Mouse (Mus musculus): ENCODE measurements around the gene Ifngr2. TPM values are rescaled to one million over a fixed set of nuclear protein-coding genes. Genes with fewer than 3 reads are reported as not detected.

Gene Ifngr2
- polyA plus RNA-seq, 1 experiment from 2014 or later: 22.2 TPM

DNA sequence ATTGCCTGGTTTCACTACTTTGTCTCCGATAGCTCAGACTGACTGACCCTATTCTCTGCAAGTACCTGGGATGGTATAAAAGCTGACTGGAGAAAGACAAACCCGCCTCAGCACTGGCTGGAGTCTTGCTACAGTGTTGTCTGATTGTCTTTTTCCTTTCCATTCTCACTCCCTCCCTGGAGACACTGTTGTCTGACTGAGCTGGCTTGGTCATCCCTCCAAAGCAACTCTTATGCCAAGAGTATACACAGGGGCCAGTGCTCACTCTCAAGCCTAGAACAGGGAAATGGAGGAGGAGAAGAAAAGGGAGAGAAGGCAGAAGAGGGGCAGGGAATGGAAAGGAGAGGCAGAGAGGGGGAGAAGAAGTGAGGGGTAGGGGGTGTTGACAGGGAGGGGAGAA is 14.4 kb upstream of the Ifngr2 start:
- no peaks in the 10 kb centered on the region for H3K36me3 ChIP-seq (ENCODE audit: control insufficient read depth, insufficient read depth)
- WGBS (ENCODE audit: insufficient replicate concordance): 48% methylated on average over 2 of the region's 2 CpGs
- no peak overlapping the region for H3K4me3 ChIP-seq (ENCODE audit: low read depth, low read length)
- no peak overlapping the region for H3K27ac ChIP-seq (ENCODE audit: low read length)
- no peak overlapping the region for H3K4me2 ChIP-seq (ENCODE audit: low read depth, low read length)
- no peak overlapping the region for H3K9ac ChIP-seq (ENCODE audit: low read depth, low read length)
- no peaks in the 10 kb centered on the region for H3K27me3 ChIP-seq (ENCODE audit: control insufficient read depth, insufficient read depth, low read depth, low read length)
- ATAC-seq (ENCODE audit: low read depth): no peak
- H3K9me3 ChIP-seq (replicated peaks; ENCODE audit: control insufficient read depth, low read length): no peaks in the 10 kb centered on the region
- H3K4me1 ChIP-seq (ENCODE audit: control insufficient read depth, low read depth, low read length): peaks cover 31% of the 10 kb centered on the region

DNA sequence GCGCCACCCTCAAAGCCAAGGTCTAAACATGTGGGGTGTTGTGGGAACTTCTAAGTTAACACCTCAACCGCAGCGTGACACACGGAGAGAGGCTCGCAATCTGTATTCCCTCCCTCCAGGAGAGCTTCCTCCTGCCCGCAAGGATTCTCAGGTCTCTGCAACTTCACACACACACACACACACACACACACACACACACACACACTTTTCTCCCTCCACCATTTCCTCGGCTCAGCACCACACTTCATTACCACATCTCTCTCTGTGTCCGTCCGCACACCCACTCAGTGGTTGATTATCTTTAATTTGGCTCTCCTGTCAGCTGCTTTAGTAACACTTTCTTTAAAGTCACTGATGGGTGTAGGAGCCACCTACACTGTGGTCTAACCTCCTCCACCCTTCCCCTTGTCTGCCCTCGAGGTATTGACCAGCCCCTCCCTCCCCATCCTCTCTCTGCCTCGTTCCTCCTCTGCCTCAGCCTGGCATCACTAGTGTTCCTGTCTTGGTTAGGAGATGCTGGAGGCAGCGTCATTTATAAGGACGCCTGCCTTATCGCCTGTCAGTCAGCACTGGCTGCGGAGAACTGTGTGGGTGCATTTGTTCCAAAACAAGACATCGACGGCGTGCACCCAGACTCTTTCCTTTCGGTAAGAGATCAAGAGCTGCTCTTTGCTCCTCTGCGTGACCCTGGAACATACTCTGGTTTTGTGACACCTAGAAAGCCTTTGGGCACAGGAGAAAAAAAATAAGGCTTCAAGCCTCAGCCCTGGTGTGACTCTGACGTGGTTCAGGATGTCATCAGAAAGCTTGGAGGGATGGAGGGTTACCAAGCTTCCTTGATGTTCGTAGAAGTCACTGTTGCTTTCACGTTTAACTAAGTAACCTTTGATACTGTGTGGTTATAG is 13.5 kb upstream of the Ifngr2 start:
- no peak overlapping the region for H3K27ac ChIP-seq (ENCODE audit: low read length)
- WGBS (ENCODE audit: insufficient replicate concordance): 29% methylated on average over 23 of the region's 23 CpGs
- no peaks in the 10 kb centered on the region for H3K27me3 ChIP-seq (ENCODE audit: control insufficient read depth, insufficient read depth, low read depth, low read length)
- H3K9ac ChIP-seq (ENCODE audit: low read depth, low read length): no peak overlapping the region
- ATAC-seq (ENCODE audit: low read depth): no peak
- no peaks in the 10 kb centered on the region for H3K9me3 ChIP-seq (replicated peaks; ENCODE audit: control insufficient read depth, low read length)
- no peaks in the 10 kb centered on the region for H3K36me3 ChIP-seq (ENCODE audit: control insufficient read depth, insufficient read depth)
- H3K4me2 ChIP-seq (ENCODE audit: low read depth, low read length): no peak overlapping the region
- H3K4me3 ChIP-seq (ENCODE audit: low read depth, low read length): no peak overlapping the region
- H3K4me1 ChIP-seq (ENCODE audit: control insufficient read depth, low read depth, low read length): peaks cover 35% of the 10 kb centered on the region

DNA sequence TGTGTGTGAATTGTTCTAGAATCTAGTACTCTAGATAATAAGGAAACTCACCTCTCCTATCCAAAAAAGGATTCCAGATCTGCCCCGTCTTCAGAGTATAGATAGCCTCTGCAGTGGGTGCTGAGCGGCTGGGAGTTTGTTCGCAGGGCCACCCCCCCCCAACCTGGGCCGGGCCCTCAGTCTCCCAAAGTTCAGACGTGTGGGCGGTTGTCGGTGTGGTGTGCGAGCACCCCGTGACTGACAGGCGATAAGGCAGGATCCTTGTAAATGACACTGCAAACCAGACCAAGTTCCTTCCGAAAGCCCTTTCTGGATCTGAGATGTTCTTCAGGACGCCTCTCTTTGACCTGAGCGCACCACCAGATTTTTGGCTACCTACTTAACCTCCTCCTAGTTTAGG is 12.4 kb upstream of the Ifngr2 start:
- Histone ChIP-seq H3K27me3 (ENCODE audit: control insufficient read depth, insufficient read depth, low read depth, low read length) (no peaks in the 10 kb centered on the region), H3K9me3 (replicated peaks; ENCODE audit: control insufficient read depth, low read length) (no peaks in the 10 kb centered on the region), H3K4me3 (ENCODE audit: low read depth, low read length) (no peak overlapping the region), H3K36me3 (ENCODE audit: control insufficient read depth, insufficient read depth) (no peaks in the 10 kb centered on the region), H3K27ac (ENCODE audit: low read length) (no peak overlapping the region), H3K4me1 (ENCODE audit: control insufficient read depth, low read depth, low read length) (peaks cover 40% of the 10 kb centered on the region), H3K4me2 (ENCODE audit: low read depth, low read length) (no peak overlapping the region), H3K9ac (ENCODE audit: low read depth, low read length) (no peak overlapping the region)
- peak; percentile 94 for ATAC-seq (ENCODE audit: low read depth)
- WGBS (ENCODE audit: insufficient replicate concordance): 37% methylated on average over 13 of the region's 13 CpGs

- Histone ChIP-seq H3K4me2 (ENCODE audit: low read depth, low read length) (no peak overlapping the region), H3K4me3 (ENCODE audit: low read depth, low read length) (no peak overlapping the region), H3K27me3 (ENCODE audit: control insufficient read depth, insufficient read depth, low read depth, low read length) (no peaks in the 10 kb centered on the region), H3K36me3 (ENCODE audit: control insufficient read depth, insufficient read depth) (no peaks in the 10 kb centered on the region), H3K9ac (ENCODE audit: low read depth, low read length) (no peak overlapping the region), H3K27ac (ENCODE audit: low read length) (no peak overlapping the region), H3K9me3 (replicated peaks; ENCODE audit: control insufficient read depth, low read length) (no peaks in the 10 kb centered on the region), H3K4me1 (ENCODE audit: control insufficient read depth, low read depth, low read length) (peaks cover 40% of the 10 kb centered on the region)
- WGBS (ENCODE audit: insufficient replicate concordance): 78% methylated on average over 6 of the region's 6 CpGs
- ATAC-seq (ENCODE audit: low read depth): no peak
Measured at GRCm38 (mm10) chr16:91534888-91535287, 12.0 kb upstream of the Ifngr2 start.

- 75% methylated on average over 6 of the region's 6 CpGs for WGBS (ENCODE audit: insufficient replicate concordance)
- no peak overlapping the region for H3K4me2 ChIP-seq (ENCODE audit: low read depth, low read length)
- no peak overlapping the region for H3K9ac ChIP-seq (ENCODE audit: low read depth, low read length)
- H3K36me3 ChIP-seq (ENCODE audit: control insufficient read depth, insufficient read depth): no peaks in the 10 kb centered on the region
- peaks cover 43% of the 10 kb centered on the region for H3K4me1 ChIP-seq (ENCODE audit: control insufficient read depth, low read depth, low read length)
- H3K27ac ChIP-seq (ENCODE audit: low read length): no peak overlapping the region
- ATAC-seq (ENCODE audit: low read depth): peak; percentile 8; the same call in 1 of the 2 replicates
- H3K4me3 ChIP-seq (ENCODE audit: low read depth, low read length): no peak overlapping the region
- no peaks in the 10 kb centered on the region for H3K27me3 ChIP-seq (ENCODE audit: control insufficient read depth, insufficient read depth, low read depth, low read length)
- H3K9me3 ChIP-seq (replicated peaks; ENCODE audit: control insufficient read depth, low read length): no peaks in the 10 kb centered on the region
Measured at GRCm38 (mm10) chr16:91536372-91536771, 10.5 kb upstream of the Ifngr2 start.

- 27% methylated on average over 3 of the region's 3 CpGs for WGBS (ENCODE audit: insufficient replicate concordance)
- Histone ChIP-seq H3K27ac (ENCODE audit: low read length) (peak overlapping the region; percentile 18; the same call in 1 of the 2 replicates), H3K4me1 (ENCODE audit: control insufficient read depth, low read depth, low read length) (peaks cover 50% of the 10 kb centered on the region)
Measured at GRCm38 (mm10) chr16:91537065-91537464, 9.8 kb upstream of the Ifngr2 start.

GRCm38 (mm10) chr16:91538051-91538450 is 8.8 kb upstream of the Ifngr2 start:
- no peaks in the 10 kb centered on the region for H3K27me3 ChIP-seq (ENCODE audit: control insufficient read depth, insufficient read depth, low read depth, low read length)
- no peak overlapping the region for H3K9ac ChIP-seq (ENCODE audit: low read depth, low read length)
- peaks cover 51% of the 10 kb centered on the region for H3K4me1 ChIP-seq (ENCODE audit: control insufficient read depth, low read depth, low read length)
- H3K27ac ChIP-seq (ENCODE audit: low read length): peak overlapping the region; percentile 57; the same call in 1 of the 2 replicates
- no peaks in the 10 kb centered on the region for H3K36me3 ChIP-seq (ENCODE audit: control insufficient read depth, insufficient read depth)
- no peak overlapping the region for H3K4me3 ChIP-seq (ENCODE audit: low read depth, low read length)
- no peaks in the 10 kb centered on the region for H3K9me3 ChIP-seq (replicated peaks; ENCODE audit: control insufficient read depth, low read length)
- no peak overlapping the region for H3K4me2 ChIP-seq (ENCODE audit: low read depth, low read length)
- 37% methylated on average over 6 of the region's 6 CpGs for WGBS (ENCODE audit: insufficient replicate concordance)
- no peak for ATAC-seq (ENCODE audit: low read depth)

More at GRCm38 (mm10) chr16:91537065-91537464, 9.8 kb upstream of the Ifngr2 start:
- Histone ChIP-seq H3K36me3 (ENCODE audit: control insufficient read depth, insufficient read depth) (no peaks in the 10 kb centered on the region), H3K27me3 (ENCODE audit: control insufficient read depth, insufficient read depth, low read depth, low read length) (no peaks in the 10 kb centered on the region), H3K4me3 (ENCODE audit: low read depth, low read length) (no peak overlapping the region), H3K9ac (ENCODE audit: low read depth, low read length) (no peak overlapping the region), H3K4me2 (ENCODE audit: low read depth, low read length) (no peak overlapping the region), H3K9me3 (replicated peaks; ENCODE audit: control insufficient read depth, low read length) (no peaks in the 10 kb centered on the region)
- peak; percentile 71 for ATAC-seq (ENCODE audit: low read depth)

- peaks cover 49% of the 10 kb centered on the region for H3K4me1 ChIP-seq (ENCODE audit: control insufficient read depth, low read depth, low read length)
- no peak overlapping the region for H3K4me2 ChIP-seq (ENCODE audit: low read depth, low read length)
- H3K36me3 ChIP-seq (ENCODE audit: control insufficient read depth, insufficient read depth): no peaks in the 10 kb centered on the region
- WGBS (ENCODE audit: insufficient replicate concordance): 44% methylated on average over 9 of the region's 9 CpGs
- no peak overlapping the region for H3K9ac ChIP-seq (ENCODE audit: low read depth, low read length)
- H3K4me3 ChIP-seq (ENCODE audit: low read depth, low read length): no peak overlapping the region
- H3K9me3 ChIP-seq (replicated peaks; ENCODE audit: control insufficient read depth, low read length): no peaks in the 10 kb centered on the region
- H3K27ac ChIP-seq (ENCODE audit: low read length): peak overlapping the region; percentile 57; the same call in 1 of the 2 replicates
- H3K27me3 ChIP-seq (ENCODE audit: control insufficient read depth, insufficient read depth, low read depth, low read length): no peaks in the 10 kb centered on the region
- ATAC-seq (ENCODE audit: low read depth): no peak
Measured at GRCm38 (mm10) chr16:91538513-91538912, 8.4 kb upstream of the Ifngr2 start.

GRCm38 (mm10) chr16:91541573-91542081 is 5.2 kb upstream of the Ifngr2 start:
- H3K27me3 ChIP-seq (ENCODE audit: control insufficient read depth, insufficient read depth, low read depth, low read length): no peaks in the 10 kb centered on the region
- H3K36me3 ChIP-seq (ENCODE audit: control insufficient read depth, insufficient read depth): no peaks in the 10 kb centered on the region
- peak overlapping the region; percentile 39 for H3K4me2 ChIP-seq (ENCODE audit: low read depth, low read length)
- H3K27ac ChIP-seq (ENCODE audit: low read length): no peak overlapping the region
- H3K9ac ChIP-seq (ENCODE audit: low read depth, low read length): peak overlapping the region; percentile 6; the same call in 1 of the 2 replicates
- no peak for ATAC-seq (ENCODE audit: low read depth)
- no peak overlapping the region for H3K4me3 ChIP-seq (ENCODE audit: low read depth, low read length)
- 27% methylated on average over 10 of the region's 10 CpGs for WGBS (ENCODE audit: insufficient replicate concordance)
- no peaks in the 10 kb centered on the region for H3K9me3 ChIP-seq (replicated peaks; ENCODE audit: control insufficient read depth, low read length)
- peaks cover 57% of the 10 kb centered on the region for H3K4me1 ChIP-seq (ENCODE audit: control insufficient read depth, low read depth, low read length)
